Mouse (Mus musculus) midbrain, embryonic 11.5 days (tissue): ENCODE results near the gene St7. TPM values are rescaled to one million over a fixed set of nuclear protein-coding genes. Genes with fewer than 3 reads are reported as not detected.
"Not testable (repeated sequence)": the region's sequence is repeated elsewhere in the genome, so short reads cannot be mapped to it uniquely, and the experiment has no call there.

Source experiments
- ATAC-seq: fragments of 200-750 bp; cut with Nextera tagmentation; 2 replicates; pipeline ENCODE4 v1.8.0; 2017; ENCODE audit warnings: moderate TSS enrichment, moderate library complexity; ENCODE audit not compliant: low FRiP score
- DNase-seq: peaks from one replicate; pipeline ENCODE4 v3.0.0; 2015; ENCODE audit warnings: low spot score; ENCODE audit errors: missing footprints
- H3K27ac ChIP-seq: fragments of 300-500 bp; sonication (generic); 2 replicates; pipeline ENCODE4 v1.5.1; 2014; ENCODE audit warnings: low read depth, low read length
- H3K27me3 ChIP-seq: fragments of 300-500 bp; sonication (generic); 2 replicates; pipeline ENCODE4 v1.6.1; 2014; ENCODE audit warnings: mild to moderate bottlenecking, low read length, moderate library complexity, mixed read lengths; ENCODE audit not compliant: control insufficient read depth, insufficient read depth
- H3K36me3 ChIP-seq: fragments of 300-500 bp; sonication (generic); 2 replicates; pipeline ENCODE4 v1.6.1; 2014; ENCODE audit warnings: mild to moderate bottlenecking, low read length, moderate library complexity, mixed read lengths; ENCODE audit not compliant: control insufficient read depth, insufficient read depth
- H3K4me1 ChIP-seq: fragments of 300-500 bp; sonication (generic); 2 replicates; pipeline ENCODE4 v1.6.1; 2014; ENCODE audit warnings: low read length; ENCODE audit not compliant: control insufficient read depth, insufficient read depth
- H3K4me2 ChIP-seq: fragments of 300-500 bp; sonication (generic); 2 replicates; pipeline ENCODE4 v1.6.1; 2014; ENCODE audit warnings: mild to moderate bottlenecking, moderate library complexity
- H3K4me3 ChIP-seq: fragments of 300-500 bp; sonication (generic); 2 replicates; pipeline ENCODE4 v1.5.1; 2014; ENCODE audit warnings: low read depth, low read length
- H3K9ac ChIP-seq: fragments of 300-500 bp; sonication (generic); 2 replicates; pipeline ENCODE4 v1.6.1; 2014; ENCODE audit warnings: low read length
- H3K9me3 ChIP-seq: fragments of 300-500 bp; sonication (generic); 2 replicates; pipeline ENCODE4 v1.6.1; 2016; ENCODE audit warnings: low read length; ENCODE audit not compliant: control insufficient read depth
- WGBS: fragments of 180-500 bp; shearing (Covaris S2); extraction: QIAGEN DNeasy Blood & Tissue Kit; methylation state at CpG from one replicate; pipeline ENCODE4 v1.1.7; 2014; 5-methylcytosine and 5-hydroxymethylcytosine counted together
- polyA plus RNA-seq: library from polyadenylated mRNA; unstranded; fragments of >200 nt; fragmentation: Nextera tagmentation; extraction: Ambion mirVana; gene quantifications from 2 replicates; pipeline ENCODE4 v1.2.1, GENCODE M21; 2014

The St7 gene
- polyA plus RNA-seq, 1 experiment from 2014 or later = 36.6 TPM

DNA sequence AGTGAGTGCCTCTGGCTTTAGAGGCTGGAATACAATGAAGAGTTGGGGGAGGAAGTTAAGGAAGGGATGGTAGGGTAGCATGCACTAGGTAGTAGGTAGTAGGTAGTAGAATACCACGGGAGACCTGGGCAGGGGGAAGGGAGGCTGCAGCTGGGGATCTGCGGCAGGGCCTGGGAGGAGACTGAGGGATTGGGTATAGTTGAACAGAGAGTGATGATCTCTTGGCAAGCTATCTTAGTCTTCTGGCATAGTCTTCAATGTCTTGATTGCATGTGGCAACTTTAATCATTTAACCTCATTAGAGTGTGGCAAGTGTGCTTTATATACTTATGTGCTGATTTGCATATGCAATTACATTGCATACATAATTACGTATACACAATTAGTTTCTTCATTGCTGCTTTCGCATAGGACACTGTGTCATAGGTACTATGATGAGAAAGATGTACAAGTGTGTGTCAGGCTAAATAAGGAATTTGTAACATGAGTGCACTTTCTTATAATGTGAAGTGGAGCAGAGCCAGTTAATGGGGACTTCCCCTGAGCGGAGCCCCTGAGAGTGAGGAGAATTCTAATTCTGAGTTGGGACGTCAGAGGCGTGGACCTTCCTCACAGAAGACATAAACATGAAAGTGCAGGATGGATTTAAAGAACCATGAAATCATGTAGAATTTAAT, 8.3 kb downstream of the St7 start:
- no peak overlapping the region for H3K4me3 ChIP-seq
- no peak for DNase-seq
- no peak overlapping the region for H3K4me2 ChIP-seq
- WGBS = 69% methylated on average over 7 of the region's 7 CpGs
- no peaks in the 10 kb centered on the region for H3K27me3 ChIP-seq
- peaks cover 1% of the 10 kb centered on the region; the same call in 1 of the 2 replicates for H3K4me1 ChIP-seq
- ATAC-seq = no peak
- no peaks in the 10 kb centered on the region for H3K36me3 ChIP-seq
- no peak overlapping the region for H3K9ac ChIP-seq
- no peak overlapping the region for H3K27ac ChIP-seq
- no peaks in the 10 kb centered on the region for H3K9me3 ChIP-seq

DNA sequence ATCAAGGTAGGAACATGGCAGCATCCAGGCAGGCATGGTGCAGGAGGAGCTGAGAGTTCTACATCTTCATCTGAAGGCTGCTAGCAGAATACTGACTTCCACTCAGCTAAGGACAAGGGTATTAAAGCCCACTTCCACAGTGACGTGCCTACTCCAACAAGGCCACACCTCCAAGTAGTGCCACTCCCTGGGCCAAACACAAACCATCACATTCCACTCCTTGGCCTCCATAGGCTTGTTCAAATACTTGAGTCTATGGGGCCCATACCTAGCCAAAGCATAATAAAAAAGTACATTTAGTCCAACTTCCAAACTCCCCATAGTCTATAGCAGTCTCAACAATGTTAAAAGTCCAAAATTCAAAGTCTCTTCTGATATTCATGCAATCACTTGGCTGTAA, 11.3 kb downstream of the St7 start:
- H3K9ac ChIP-seq, DNase-seq, H3K36me3 ChIP-seq, H3K27me3 ChIP-seq, ATAC-seq, H3K4me1 ChIP-seq, H3K9me3 ChIP-seq, H3K4me2 ChIP-seq, H3K4me3 ChIP-seq, H3K27ac ChIP-seq: not testable (repeated sequence)
- WGBS = 83% methylated on average over 1 of the region's 1 CpGs

GRCm38 (mm10) chr6:17705973-17706372, 13.2 kb downstream of the St7 start:
- Histone ChIP-seq H3K27ac (no peak overlapping the region), H3K4me3 (no peak overlapping the region), H3K27me3 (no peaks in the 10 kb centered on the region), H3K4me1 (no peaks in the 10 kb centered on the region), H3K36me3 (no peaks in the 10 kb centered on the region), H3K9ac (no peak overlapping the region), H3K4me2 (no peak overlapping the region), H3K9me3 (no peaks in the 10 kb centered on the region)
- DNase-seq (no peak), ATAC-seq (no peak)
- 90% methylated on average over 3 of the region's 3 CpGs for WGBS

- 89% methylated on average over 7 of the region's 7 CpGs for WGBS
- ATAC-seq = no peak
- no peak overlapping the region for H3K4me3 ChIP-seq
- no peaks in the 10 kb centered on the region for H3K27me3 ChIP-seq
- H3K27ac ChIP-seq = no peak overlapping the region
- no peak overlapping the region for H3K9ac ChIP-seq
- H3K9me3 ChIP-seq = no peaks in the 10 kb centered on the region
- H3K36me3 ChIP-seq = no peaks in the 10 kb centered on the region
- DNase-seq = no peak
- no peak overlapping the region for H3K4me2 ChIP-seq
- H3K4me1 ChIP-seq = peaks cover 8% of the 10 kb centered on the region; the same call in 1 of the 2 replicates
Observed at GRCm38 (mm10) chr6:17718978-17719377, 26.2 kb downstream of the St7 start.

DNA sequence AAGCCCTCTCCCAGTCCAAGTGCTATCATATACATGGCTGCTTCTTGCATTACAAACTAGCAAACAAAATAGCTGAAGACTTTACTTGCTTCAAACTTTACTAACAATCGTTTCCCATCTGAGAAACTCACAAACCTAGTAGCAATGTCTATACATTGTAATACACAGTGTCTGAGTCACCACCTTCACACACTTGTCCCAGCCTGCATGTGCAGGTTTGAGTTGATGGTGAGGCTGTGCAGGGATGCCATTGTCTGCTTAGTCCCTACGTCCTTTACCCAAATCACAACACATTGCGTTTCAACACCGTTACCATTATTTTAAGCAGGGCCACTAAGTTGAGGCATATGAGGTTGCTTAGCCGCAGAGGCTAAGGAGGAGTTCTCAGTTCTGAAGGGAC, 26.7 kb downstream of the St7 start:
- Histone ChIP-seq H3K4me2 (no peak overlapping the region), H3K4me3 (no peak overlapping the region), H3K36me3 (no peaks in the 10 kb centered on the region), H3K27ac (no peak overlapping the region), H3K9me3 (no peaks in the 10 kb centered on the region), H3K27me3 (no peaks in the 10 kb centered on the region), H3K9ac (no peak overlapping the region), H3K4me1 (peaks cover 8% of the 10 kb centered on the region; the same call in 1 of the 2 replicates)
- WGBS = 92% methylated on average over 5 of the region's 5 CpGs
- ATAC-seq (no peak), DNase-seq (no peak)

DNA sequence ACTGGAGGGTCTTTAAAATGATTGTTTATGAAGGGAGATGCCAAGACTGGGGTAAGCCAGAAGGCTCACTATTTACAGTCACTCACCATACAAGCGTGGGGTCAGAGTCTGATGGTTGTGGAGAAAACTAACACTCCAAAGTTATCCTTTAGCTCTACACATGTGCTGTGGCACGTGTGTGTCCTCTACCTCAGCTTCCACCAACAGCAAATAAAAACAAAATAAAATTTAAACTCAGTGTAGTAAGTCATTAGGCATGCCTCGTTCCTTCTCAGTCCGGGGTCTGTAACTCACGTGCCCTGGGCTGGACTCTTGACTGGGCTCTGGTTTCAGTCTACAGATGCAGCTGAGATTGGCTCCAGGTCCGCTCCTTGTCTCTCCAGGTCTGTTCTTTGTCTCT, 27.3 kb downstream of the St7 start:
- H3K4me2 ChIP-seq = no peak overlapping the region
- WGBS = 91% methylated on average over 6 of the region's 6 CpGs
- ATAC-seq (no peak), DNase-seq (no peak)
- H3K27me3 ChIP-seq = no peaks in the 10 kb centered on the region
- peaks cover 8% of the 10 kb centered on the region; the same call in 1 of the 2 replicates for H3K4me1 ChIP-seq
- H3K9ac ChIP-seq = no peak overlapping the region
- H3K9me3 ChIP-seq = no peaks in the 10 kb centered on the region
- H3K4me3 ChIP-seq = no peak overlapping the region
- no peaks in the 10 kb centered on the region for H3K36me3 ChIP-seq
- H3K27ac ChIP-seq = no peak overlapping the region

DNA sequence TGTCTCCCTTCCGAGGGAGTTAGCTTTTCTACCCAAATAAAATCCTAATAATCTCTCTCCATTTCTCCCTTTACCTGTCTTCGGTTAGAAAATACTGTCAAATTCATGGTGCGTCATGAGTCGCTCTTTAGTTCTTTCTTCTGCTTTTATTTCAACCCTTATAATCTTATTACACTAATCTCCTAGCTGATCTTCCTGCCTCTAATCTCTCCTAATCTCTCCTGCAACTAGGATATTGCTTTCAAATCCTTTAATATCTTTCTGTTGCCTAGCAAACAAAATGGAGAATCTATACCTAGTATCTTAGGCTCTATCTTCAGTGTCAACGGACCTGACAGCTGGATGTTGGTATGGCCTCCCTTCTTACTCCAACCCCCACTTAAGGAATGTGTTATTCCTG, 29.0 kb downstream of the St7 start:
- no peaks in the 10 kb centered on the region for H3K9me3 ChIP-seq
- H3K4me1 ChIP-seq = peaks cover 8% of the 10 kb centered on the region; the same call in 1 of the 2 replicates
- H3K27ac ChIP-seq = no peak overlapping the region
- DNase-seq (peak; percentile 82), ATAC-seq (no peak)
- no peaks in the 10 kb centered on the region for H3K36me3 ChIP-seq
- no peak overlapping the region for H3K4me2 ChIP-seq
- no peaks in the 10 kb centered on the region for H3K27me3 ChIP-seq
- WGBS = 22% methylated on average over 5 of the region's 5 CpGs
- no peak overlapping the region for H3K9ac ChIP-seq
- H3K4me3 ChIP-seq = no peak overlapping the region

- WGBS = 46% methylated on average over 7 of the region's 7 CpGs
- peak; percentile 69 for ATAC-seq
Observed at GRCm38 (mm10) chr6:17725841-17726460, 33.2 kb downstream of the St7 start.

DNA sequence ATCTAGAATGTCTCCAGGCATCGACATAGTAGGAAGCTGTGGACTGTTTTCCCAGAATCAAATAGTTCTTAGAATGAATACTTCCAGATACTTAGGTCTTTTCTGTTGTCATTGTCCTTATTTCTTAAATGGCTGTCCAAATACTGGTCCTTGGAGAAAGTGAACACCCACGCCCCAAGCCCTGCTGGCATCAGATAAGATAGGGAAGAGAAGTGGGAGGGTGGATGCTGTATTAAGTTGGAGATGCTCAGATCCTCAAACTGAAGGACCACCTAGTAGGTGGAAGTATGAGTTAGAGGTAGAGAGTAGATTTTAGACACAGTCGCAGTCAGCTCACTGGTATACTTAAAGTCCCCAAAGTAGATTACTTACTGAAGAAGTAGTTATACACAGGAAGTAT, 34.5 kb downstream of the St7 start:
- Histone ChIP-seq H3K9ac (no peak overlapping the region), H3K4me2 (no peak overlapping the region), H3K27me3 (no peaks in the 10 kb centered on the region), H3K4me3 (no peak overlapping the region), H3K9me3 (no peaks in the 10 kb centered on the region), H3K27ac (no peak overlapping the region), H3K36me3 (no peaks in the 10 kb centered on the region), H3K4me1 (no peaks in the 10 kb centered on the region)
- DNase-seq (peak; percentile 26), ATAC-seq (no peak)
- 88% methylated on average over 3 of the region's 3 CpGs for WGBS

More at GRCm38 (mm10) chr6:17725841-17726460, 33.2 kb downstream of the St7 start:
- peak; percentile 86 for DNase-seq
- Histone ChIP-seq H3K9ac (no peak overlapping the region), H3K27ac (no peak overlapping the region), H3K27me3 (no peaks in the 10 kb centered on the region), H3K4me2 (no peak overlapping the region), H3K4me1 (peaks cover 8% of the 10 kb centered on the region; the same call in 1 of the 2 replicates), H3K36me3 (no peaks in the 10 kb centered on the region), H3K4me3 (no peak overlapping the region), H3K9me3 (no peaks in the 10 kb centered on the region)
